Mouse (Mus musculus) brain, embryonic 14.5 days (tissue): ENCODE results near the gene Acot11.

Experiments used
- CTCF ChIP-seq: fragments of 200-500 bp; IDR thresholded peaks from 2 replicates; pipeline ENCODE4 v1.5.1; 2012; ENCODE audit warnings: inconsistent platforms, mild to moderate bottlenecking, moderate library complexity, borderline replicate concordance; ENCODE audit not compliant: insufficient read depth, insufficient read length; ENCODE audit errors: extremely low read depth
- POLR2A ChIP-seq: fragments of 200-500 bp; IDR thresholded peaks from 2 replicates; pipeline ENCODE4 v1.6.1; 2012; ENCODE audit warnings: mild to moderate bottlenecking, inconsistent platforms, borderline replicate concordance; ENCODE audit not compliant: poor library complexity, insufficient read depth, insufficient read length, severe bottlenecking; ENCODE audit errors: extremely low read depth

DNA sequence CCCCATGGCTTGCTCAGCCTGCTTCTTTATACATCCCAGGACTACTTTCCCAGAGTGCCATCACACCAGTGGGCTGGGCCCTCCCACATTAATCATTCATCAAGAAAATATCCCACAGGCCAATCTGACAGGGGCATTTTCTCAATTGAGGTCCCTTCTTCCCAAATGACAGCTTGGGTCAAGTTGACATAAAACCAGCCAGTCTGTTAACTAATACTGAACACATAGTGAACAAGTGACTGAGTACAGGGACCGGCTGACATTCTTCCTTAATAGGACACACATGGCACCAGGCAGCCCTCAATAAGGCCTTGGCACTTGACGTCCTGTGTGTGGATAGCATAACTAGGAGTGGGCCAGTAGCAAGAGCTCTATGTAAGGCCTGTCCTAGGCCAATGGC, 35.5 kb downstream of the Acot11 start:
- no peak for TF ChIP-seq CTCF
- TF ChIP-seq POLR2A, result no peak
